Mouse (Mus musculus): ENCODE measurements around the gene Ogdh. TPM values are rescaled to one million over a fixed set of nuclear protein-coding genes. Genes with fewer than 3 reads are reported as not detected.

The Ogdh gene
- polyA plus RNA-seq, 1 experiment = 420 TPM

GRCm38 (mm10) chr11:6261434-6262082, 29.9 kb upstream of the Ogdh start:
- no peak for TF ChIP-seq POLR2A (IDR thresholded peaks at IDR 0.05; ENCODE audit: low read depth, low read length)
- peak; percentile 96 for TF ChIP-seq CTCF (conservative IDR thresholded peaks at IDR 0.05; ENCODE audit: insufficient read depth, insufficient read length, low read depth, low read length)
- H3K4me3 ChIP-seq (ENCODE audit: insufficient read depth, low read depth, low read length) = no peak overlapping the region
- no peaks in the 10 kb centered on the region for H3K36me3 ChIP-seq (ENCODE audit: control insufficient read depth, insufficient read depth, low read length)
- no peak overlapping the region for H3K27ac ChIP-seq (ENCODE audit: insufficient read depth, low read depth, low read length)
- DNase-seq = peak; percentile 71
- H3K27me3 ChIP-seq (replicated peaks; ENCODE audit: control insufficient read depth, insufficient read depth, low read length) = no peaks in the 10 kb centered on the region
- 76% methylated on average over 10 of the region's 10 CpGs for WGBS
- H3K4me1 ChIP-seq (ENCODE audit: control insufficient read depth, insufficient read depth, low read length) = peaks cover 2% of the 10 kb centered on the region

GRCm38 (mm10) chr11:6266621-6267020, 24.8 kb upstream of the Ogdh start:
- H3K27ac ChIP-seq (ENCODE audit: insufficient read depth, low read depth, low read length) = no peak overlapping the region
- H3K4me1 ChIP-seq (ENCODE audit: control insufficient read depth, insufficient read depth, low read length) = peaks cover 8% of the 10 kb centered on the region
- WGBS = 74% methylated on average over 9 of the region's 9 CpGs

GRCm38 (mm10) chr11:6267320-6268254, 23.8 kb upstream of the Ogdh start, which contains the start of gene Ddx56:
Ddx56 (minus strand) TSS chr11:6267772.
- peak within 1 kb of the TSS; percentile 84 for H3K4me3 ChIP-seq (ENCODE audit: insufficient read depth, low read depth, low read length)
- peak; percentile 97 for DNase-seq
- peak within 1 kb of the TSS; percentile 79 for H3K27ac ChIP-seq (ENCODE audit: insufficient read depth, low read depth, low read length)
- H3K27me3 ChIP-seq (replicated peaks; ENCODE audit: control insufficient read depth, insufficient read depth, low read length) = no peaks in the 10 kb centered on the region
- TF ChIP-seq CTCF (conservative IDR thresholded peaks at IDR 0.05; ENCODE audit: insufficient read depth, insufficient read length, low read depth, low read length) = no peak
- TF ChIP-seq POLR2A (IDR thresholded peaks at IDR 0.05; ENCODE audit: low read depth, low read length) = peak; percentile 81
- H3K36me3 ChIP-seq (ENCODE audit: control insufficient read depth, insufficient read depth, low read length) = no peaks in the 10 kb centered on the region
- 2% methylated on average over 50 of the region's 50 CpGs for WGBS
- H3K4me1 ChIP-seq (ENCODE audit: control insufficient read depth, insufficient read depth, low read length) = peaks cover 8% of the 10 kb centered on the region

More at GRCm38 (mm10) chr11:6266621-6267020, 24.8 kb upstream of the Ogdh start:
- Histone ChIP-seq H3K36me3 (ENCODE audit: control insufficient read depth, insufficient read depth, low read length) (no peaks in the 10 kb centered on the region), H3K27me3 (replicated peaks; ENCODE audit: control insufficient read depth, insufficient read depth, low read length) (no peaks in the 10 kb centered on the region), H3K4me3 (ENCODE audit: insufficient read depth, low read depth, low read length) (peak overlapping the region; percentile 84)
- TF ChIP-seq CTCF (conservative IDR thresholded peaks at IDR 0.05; ENCODE audit: insufficient read depth, insufficient read length, low read depth, low read length) (no peak), POLR2A (IDR thresholded peaks at IDR 0.05; ENCODE audit: low read depth, low read length) (no peak)
- DNase-seq = no peak

GRCm38 (mm10) chr11:6273607-6274006, 17.8 kb upstream of the Ogdh start:
- H3K4me3 ChIP-seq (ENCODE audit: insufficient read depth, low read depth, low read length) = peak overlapping the region; percentile 67
- no peak for TF ChIP-seq POLR2A (IDR thresholded peaks at IDR 0.05; ENCODE audit: low read depth, low read length)
- no peak for TF ChIP-seq CTCF (conservative IDR thresholded peaks at IDR 0.05; ENCODE audit: insufficient read depth, insufficient read length, low read depth, low read length)
- 20% methylated on average over 11 of the region's 11 CpGs for WGBS
- H3K36me3 ChIP-seq (ENCODE audit: control insufficient read depth, insufficient read depth, low read length) = no peaks in the 10 kb centered on the region
- H3K4me1 ChIP-seq (ENCODE audit: control insufficient read depth, insufficient read depth, low read length) = peaks cover 9% of the 10 kb centered on the region
- peak; percentile 70 for DNase-seq
- no peak overlapping the region for H3K27ac ChIP-seq (ENCODE audit: insufficient read depth, low read depth, low read length)
- H3K27me3 ChIP-seq (replicated peaks; ENCODE audit: control insufficient read depth, insufficient read depth, low read length) = no peaks in the 10 kb centered on the region

GRCm38 (mm10) chr11:6274387-6275093, 16.9 kb upstream of the Ogdh start, which contains the start of gene Tmed4:
Tmed4 (minus strand) TSS chr11:6274870.
- Histone ChIP-seq H3K27ac (ENCODE audit: insufficient read depth, low read depth, low read length) (peak within 1 kb of the TSS; percentile 48; the same call in 1 of the 2 replicates), H3K27me3 (replicated peaks; ENCODE audit: control insufficient read depth, insufficient read depth, low read length) (no peaks in the 10 kb centered on the region), H3K36me3 (ENCODE audit: control insufficient read depth, insufficient read depth, low read length) (no peaks in the 10 kb centered on the region), H3K4me3 (ENCODE audit: insufficient read depth, low read depth, low read length) (peak within 1 kb of the TSS; percentile 67), H3K4me1 (ENCODE audit: control insufficient read depth, insufficient read depth, low read length) (peaks cover 9% of the 10 kb centered on the region)
- WGBS = under 1% methylated on average over 39 of the region's 39 CpGs
- TF ChIP-seq POLR2A (IDR thresholded peaks at IDR 0.05; ENCODE audit: low read depth, low read length) = peak; percentile 98
- TF ChIP-seq CTCF (conservative IDR thresholded peaks at IDR 0.05; ENCODE audit: insufficient read depth, insufficient read length, low read depth, low read length) = peak; percentile 72
- DNase-seq = peak; percentile 99

- Histone ChIP-seq H3K27me3 (replicated peaks; ENCODE audit: control insufficient read depth, insufficient read depth, low read length) (no peaks in the 10 kb centered on the region), H3K36me3 (ENCODE audit: control insufficient read depth, insufficient read depth, low read length) (no peaks in the 10 kb centered on the region), H3K4me1 (ENCODE audit: control insufficient read depth, insufficient read depth, low read length) (peaks cover 9% of the 10 kb centered on the region), H3K27ac (ENCODE audit: insufficient read depth, low read depth, low read length) (peak overlapping the region; percentile 48; the same call in 1 of the 2 replicates), H3K4me3 (ENCODE audit: insufficient read depth, low read depth, low read length) (peak overlapping the region; percentile 34)
- no peak for TF ChIP-seq POLR2A (IDR thresholded peaks at IDR 0.05; ENCODE audit: low read depth, low read length)
- no peak for TF ChIP-seq CTCF (conservative IDR thresholded peaks at IDR 0.05; ENCODE audit: insufficient read depth, insufficient read length, low read depth, low read length)
- no peak for DNase-seq
- WGBS = 22% methylated on average over 7 of the region's 7 CpGs
These were observed 16.3 kb upstream of the Ogdh start for GRCm38 (mm10) chr11:6275094-6275484.
